Mouse (Mus musculus) heart, postnatal 0 days (tissue): ENCODE results near the gene Rfx4.

ENCODE experiments used
- CTCF ChIP-seq: IDR thresholded peaks from 2 replicates; pipeline ENCODE4 v1.5.1; 2016; ENCODE audit warnings: antibody characterized with exemption, control low read depth, low read depth
- EP300 ChIP-seq: IDR thresholded peaks from 2 replicates; pipeline ENCODE4 v1.6.1; 2016; ENCODE audit warnings: antibody characterized with exemption, low read depth

DNA sequence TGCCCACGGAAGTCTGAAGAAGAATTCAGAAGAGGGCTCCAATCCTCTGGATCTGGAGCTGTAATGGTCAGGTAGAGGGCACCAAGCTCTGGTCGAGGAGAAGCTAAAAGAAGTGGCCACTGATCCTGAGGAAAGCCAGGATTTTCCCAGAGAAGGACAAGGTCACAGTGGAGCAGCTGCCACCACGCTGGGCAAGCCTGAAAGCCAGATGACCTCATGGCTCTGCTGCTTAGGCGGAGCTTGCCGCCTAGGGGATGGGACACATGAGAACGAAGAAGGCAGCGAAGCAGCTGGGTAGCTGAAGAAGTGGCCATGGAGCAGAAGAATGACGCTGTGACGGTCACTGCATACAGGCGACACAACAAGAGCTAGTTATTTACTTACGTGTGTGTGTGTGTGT is 99.6 kb downstream of the Rfx4 start:
- TF ChIP-seq CTCF, result no peak
- TF ChIP-seq EP300, result no peak
